Mouse (Mus musculus): ENCODE measurements around the gene AB124611.
"Not testable (repeated sequence)": the region's sequence is repeated elsewhere in the genome, so short reads cannot be mapped to it uniquely, and the experiment has no call there.

The AB124611 gene

DNA sequence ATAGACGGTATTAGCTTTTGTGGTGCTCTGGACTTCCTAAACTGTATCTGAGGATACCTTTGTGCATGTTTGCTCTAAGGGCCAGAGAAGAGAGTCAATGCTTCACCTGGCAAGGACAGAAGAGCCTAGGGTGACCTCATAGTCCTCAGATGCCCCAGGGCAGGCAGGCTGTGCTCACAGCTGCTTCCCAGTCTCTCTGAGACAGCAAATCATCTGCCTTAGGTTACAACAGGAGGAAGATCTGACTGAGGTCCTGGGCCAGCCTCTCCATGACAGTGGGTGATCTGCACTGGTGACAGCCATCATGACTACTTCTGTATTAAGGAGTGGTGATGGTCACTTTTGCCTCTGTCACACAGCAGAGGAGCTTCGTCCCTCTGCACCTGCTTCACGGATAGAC is 33.2 kb downstream of the AB124611 start:
- CTCF ChIA-PET: no interaction called here

DNA sequence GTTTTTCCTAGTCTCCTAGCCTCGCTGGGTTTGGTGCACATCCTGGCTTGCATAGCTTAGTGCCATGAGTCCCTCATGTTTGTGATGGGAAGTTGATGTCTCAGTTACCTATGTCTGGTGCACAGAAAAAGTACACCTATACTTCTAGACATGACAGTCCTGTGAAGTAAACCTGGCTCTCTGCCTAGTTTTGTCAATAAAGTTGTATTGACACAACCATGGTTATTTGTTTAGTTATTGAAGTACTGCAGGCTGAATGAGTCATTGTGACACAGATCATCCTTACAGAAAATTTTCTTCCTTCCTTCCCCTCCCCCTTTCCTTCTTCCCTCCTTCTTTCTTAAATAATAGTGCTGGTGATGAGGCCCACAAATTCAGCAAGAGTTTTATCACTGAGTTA is 38.4 kb downstream of the AB124611 start:
- CTCF ChIA-PET: interaction anchor here (0.7 kb wide), 1 partner anchor 194 kb away, joined by 17 read pairs; no protein-coding TSS in a partner anchor

DNA sequence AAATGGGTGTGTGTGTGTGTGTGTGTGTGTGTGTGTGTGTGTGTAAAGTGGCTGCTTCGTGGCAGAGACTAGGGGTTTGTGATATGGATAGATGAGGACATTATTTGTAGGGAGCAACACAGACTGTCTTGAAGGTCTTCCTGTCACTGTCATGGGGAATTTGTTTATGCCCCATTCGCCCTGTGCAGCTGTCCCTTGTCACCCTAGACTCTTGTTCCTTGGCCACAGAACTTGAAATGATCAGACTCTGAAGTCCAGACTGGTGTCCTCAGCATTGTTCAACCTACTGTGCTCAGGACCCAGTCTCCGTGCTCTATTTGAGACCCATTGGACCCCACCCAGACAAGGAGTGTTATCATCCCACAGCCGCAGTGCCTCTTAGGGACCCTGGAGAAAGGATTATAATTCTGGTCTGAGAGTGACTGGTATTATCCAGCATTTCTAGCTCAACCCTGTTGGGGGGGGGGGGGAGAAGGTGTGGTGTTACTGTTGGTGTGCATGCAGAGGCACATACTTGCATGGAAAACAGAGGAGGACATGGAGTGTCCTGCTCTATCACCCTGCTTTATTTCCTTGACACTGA is 39.1 kb downstream of the AB124611 start:
- CTCF ChIA-PET: interaction anchor here (0.7 kb wide), 1 partner anchor 194 kb away, joined by 17 read pairs; no protein-coding TSS in a partner anchor

DNA sequence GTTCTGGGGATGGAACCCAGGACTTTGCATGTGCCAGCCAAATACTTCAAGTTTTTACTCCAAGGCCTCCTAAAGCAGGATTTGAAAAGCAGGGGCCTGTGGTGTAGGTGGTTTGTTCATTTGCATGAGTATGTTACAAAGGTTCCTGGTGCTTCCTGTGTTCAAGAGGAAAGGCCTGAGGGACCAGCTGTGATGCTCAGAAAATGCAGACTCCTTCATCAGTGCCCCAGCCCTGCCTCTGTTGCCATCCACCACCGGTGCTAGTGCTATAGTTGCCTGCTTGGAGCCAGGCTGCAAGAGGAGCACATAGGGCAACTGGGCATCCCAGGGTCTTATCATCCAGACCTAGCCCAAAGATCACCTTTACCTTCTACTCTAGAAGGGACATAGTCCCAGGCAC is 40.6 kb downstream of the AB124611 start:
- CTCF ChIA-PET: no interaction called here

DNA sequence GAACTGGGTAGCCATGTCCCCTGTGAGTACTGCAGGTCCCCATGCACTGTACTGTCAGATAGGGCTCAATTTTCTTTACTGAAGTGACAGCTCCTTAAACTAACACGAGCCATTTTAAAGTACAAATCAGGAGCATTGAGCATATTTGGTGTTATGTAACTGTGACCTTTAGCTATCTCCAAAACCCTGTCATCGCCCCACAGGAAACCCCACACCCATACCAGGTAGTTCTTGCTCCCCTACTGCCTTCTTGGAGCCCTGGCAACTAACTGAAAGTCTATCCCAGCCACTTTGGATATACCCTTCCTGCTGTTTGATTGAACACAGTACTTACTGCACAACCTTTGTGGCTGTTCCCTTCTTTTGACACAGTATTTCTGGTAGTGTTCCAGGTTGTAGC is 41.1 kb downstream of the AB124611 start:
- CTCF ChIA-PET: no interaction called here

DNA sequence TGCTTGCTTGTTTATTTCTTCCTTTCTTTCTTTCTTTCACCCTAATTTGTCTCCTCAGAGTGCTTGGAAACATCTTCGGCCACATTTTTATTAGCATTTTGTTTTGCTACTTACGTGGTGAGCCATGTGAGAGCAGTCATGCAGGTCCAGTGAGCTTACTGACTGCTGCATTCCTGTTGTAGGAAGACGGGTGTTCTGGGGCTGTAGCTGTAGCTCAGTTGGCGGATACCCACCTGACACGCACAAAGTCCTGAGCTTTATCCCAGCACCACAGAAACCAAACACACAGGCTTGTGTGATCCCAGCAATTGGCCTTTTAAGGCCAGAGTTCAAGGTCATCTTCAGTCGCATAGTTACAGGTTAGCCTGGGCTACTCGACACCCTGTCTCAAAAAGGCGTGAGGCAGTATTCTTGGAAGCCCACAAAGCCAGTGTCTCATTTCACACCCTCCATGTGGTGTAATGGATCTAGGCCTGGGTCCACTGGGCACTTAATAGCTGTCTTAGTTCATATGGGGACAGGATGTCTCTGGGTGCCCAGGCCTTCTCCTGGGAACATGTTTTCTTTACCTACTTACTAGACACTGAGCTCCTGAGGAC is 42.8 kb downstream of the AB124611 start:
- CTCF ChIA-PET: no interaction called here

DNA sequence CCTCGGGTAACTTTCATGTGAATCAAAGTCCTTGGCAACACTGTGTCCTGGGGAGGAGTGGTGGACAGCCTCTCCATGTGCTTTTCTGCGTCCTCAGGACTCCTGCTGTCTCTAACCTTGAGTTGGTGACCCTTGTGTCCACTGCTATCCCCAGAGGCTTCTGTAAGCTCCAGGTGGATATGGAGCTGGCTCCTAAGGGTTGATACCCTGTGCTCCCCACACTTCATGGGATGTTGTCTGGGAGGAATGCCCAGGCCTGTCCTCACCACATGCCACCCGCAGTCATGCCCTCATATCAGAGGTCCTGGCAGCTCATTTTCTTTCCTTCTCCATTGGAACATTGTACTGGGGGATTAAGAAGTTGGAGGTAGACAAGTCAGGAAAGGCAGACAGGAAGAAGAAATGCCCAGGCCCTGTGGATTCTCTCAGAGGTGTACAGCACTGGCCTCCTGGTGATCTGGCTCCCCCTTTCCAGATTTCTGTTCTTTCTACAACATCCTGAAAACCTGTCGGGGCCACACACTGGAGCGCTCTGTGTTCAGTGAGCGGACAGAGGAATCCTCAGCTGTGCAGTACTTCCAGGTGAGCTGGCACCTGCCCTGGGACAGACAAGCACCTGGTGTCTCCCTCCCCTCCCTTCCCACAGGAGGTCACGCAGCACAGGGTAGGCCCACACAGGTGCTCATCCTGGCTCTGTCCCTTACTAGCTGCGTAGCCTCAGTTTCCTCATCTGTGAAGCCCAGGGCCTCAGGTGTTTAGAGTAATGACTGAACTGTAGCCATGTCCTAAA is 48.2 kb downstream of the AB124611 start:
- CTCF ChIA-PET: no interaction called here

DNA sequence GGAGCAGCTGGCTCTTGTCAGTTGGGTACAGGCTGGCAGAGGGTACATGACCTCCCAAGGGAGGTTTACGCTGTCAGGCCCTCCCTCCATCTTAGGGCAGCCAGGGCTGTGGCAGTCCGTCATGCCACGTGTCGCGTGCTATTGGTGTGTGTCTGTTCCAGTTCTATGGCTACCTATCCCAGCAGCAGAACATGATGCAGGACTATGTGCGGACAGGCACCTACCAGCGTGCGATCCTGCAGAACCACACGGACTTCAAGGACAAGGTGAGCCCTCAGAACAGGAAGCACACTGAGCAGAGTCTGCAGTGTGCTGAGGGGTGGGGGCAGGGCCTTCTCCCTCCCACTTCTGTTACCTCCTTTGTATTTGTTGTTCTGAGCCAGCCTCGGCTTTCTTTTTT is 49.3 kb downstream of the AB124611 start:
- CTCF ChIA-PET: no interaction called here

DNA sequence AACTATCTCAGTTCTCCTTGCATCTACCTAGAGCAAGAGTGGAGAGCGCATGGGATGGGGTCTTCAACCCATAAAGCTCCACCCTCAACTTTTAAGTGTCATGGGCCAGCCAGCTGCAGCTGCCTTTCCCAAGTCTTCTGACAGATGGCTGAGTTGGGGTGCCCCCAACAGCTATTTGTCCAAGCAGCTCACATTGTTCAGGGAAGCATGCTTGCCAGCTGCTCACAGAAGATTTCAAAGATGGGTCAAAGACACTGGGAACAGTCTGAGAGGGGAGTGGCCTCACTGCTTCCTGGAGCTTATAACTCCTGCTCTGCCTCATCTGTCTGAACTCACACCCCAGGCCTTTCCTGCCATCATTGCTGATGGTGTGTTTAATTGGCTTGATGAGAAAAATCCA is 50.3 kb downstream of the AB124611 start:
- CTCF ChIA-PET: no interaction called here

DNA sequence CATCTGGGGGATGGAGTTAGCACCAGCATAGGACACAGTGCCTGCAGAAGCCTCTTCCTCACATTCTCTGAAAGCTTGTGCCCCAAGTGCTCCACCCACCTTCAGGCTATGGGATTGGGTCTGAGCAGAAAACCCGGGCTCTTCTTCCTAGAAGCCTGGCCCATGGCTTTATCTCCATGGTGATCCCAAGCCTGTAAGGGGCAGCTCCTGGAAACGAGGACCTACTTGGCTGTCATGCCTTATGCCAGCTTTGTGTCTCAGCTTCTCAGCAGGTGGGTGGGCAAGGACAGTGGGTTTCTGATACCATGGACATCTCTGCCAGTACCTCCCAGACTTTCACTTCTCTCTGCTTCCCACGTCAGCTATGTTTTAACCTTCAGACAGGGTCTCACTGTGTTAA is 52.2 kb downstream of the AB124611 start:
- CTCF ChIA-PET: interaction anchor here (0.6 kb wide), 1 partner anchor 628 kb away, joined by 4 read pairs; no protein-coding TSS in a partner anchor

DNA sequence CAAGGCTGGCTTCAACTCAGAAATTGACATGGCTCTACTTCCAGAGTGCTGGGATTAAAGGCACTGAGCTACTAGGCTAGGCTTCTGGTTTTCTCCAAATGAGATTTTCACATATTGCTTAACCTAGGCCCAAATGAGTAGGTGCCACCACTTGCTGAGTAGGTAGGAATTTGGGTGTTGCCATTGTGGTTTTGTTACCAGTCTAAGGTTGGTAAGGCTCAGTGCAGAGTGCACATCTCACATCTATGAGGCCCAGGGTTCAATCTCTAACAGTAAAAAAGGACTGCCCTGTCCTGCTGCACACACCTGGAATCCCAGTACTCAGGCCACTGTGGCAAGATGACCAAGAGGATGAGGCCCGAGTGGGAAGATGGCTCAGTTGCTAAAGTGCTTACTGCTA is 59.4 kb downstream of the AB124611 start:
- CTCF ChIA-PET: no interaction called here

DNA sequence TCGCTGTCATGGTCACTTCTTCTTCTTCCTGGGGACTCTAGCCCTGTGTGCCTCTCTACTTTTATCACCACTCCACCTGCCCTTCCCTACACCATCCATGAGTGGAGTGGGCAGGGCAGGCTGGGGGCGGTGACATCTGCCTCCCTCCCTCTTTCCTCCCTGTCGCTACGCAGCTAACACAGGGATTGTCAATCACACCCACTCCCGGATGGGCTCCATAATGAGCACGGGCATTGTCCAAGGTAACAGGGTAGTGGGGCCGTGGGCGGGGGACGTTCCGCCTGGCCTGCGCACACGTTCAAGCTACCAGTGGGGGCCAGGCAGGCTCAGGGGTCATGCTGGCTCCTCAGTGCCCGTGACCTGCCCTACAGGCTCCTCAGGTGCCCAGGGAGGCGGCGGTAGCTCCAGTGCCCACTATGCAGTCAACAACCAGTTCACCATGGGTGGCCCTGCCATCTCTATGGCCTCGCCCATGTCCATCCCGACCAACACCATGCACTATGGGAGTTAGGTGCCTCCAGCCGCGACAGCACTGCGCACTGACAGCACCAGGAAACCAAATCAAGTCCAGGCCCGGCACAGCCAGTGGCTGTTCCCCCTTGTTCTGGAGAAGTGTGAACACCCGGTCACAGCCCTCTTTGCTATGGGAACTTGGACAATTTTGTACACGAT is 61.8 kb downstream of the AB124611 start:
- CTCF ChIA-PET: no interaction called here

DNA sequence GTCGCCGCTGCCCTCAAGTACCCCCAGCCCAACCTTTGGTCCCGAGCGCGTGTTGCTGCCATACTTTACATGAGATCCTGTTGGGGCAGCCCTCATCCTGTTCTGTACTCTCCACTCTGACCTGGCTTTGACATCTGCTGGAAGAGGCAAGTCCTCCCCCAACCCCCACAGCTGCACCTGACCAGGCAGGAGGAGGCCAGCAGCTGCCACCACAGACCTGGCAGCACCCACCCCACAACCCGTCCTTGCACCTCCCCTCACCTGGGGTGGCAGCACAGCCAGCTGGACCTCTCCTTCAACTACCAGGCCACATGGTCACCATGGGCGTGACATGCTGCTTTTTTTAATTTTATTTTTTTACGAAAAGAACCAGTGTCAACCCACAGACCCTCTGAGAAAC is 62.4 kb downstream of the AB124611 start:
- CTCF ChIA-PET: no interaction called here

DNA sequence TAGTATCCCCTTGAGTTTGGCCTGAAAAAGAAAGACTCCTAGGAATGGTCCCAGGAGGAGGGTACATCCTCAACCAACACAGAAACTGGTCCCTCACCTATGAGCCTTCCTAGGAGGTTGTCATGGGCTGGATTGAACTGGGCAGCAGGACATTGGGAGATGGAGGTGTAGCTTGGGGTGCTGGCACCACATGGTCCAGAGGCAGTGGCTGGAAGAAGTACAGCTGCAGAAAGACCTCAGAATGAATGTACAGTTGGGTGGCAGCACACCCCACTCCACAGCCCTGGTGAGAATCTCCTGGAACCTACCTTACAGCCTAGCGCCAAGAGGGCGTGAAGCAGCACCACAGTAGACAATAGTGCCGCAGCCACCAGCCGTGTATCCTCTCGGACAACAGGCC is 63.6 kb downstream of the AB124611 start:
- CTCF ChIA-PET: no interaction called here

DNA sequence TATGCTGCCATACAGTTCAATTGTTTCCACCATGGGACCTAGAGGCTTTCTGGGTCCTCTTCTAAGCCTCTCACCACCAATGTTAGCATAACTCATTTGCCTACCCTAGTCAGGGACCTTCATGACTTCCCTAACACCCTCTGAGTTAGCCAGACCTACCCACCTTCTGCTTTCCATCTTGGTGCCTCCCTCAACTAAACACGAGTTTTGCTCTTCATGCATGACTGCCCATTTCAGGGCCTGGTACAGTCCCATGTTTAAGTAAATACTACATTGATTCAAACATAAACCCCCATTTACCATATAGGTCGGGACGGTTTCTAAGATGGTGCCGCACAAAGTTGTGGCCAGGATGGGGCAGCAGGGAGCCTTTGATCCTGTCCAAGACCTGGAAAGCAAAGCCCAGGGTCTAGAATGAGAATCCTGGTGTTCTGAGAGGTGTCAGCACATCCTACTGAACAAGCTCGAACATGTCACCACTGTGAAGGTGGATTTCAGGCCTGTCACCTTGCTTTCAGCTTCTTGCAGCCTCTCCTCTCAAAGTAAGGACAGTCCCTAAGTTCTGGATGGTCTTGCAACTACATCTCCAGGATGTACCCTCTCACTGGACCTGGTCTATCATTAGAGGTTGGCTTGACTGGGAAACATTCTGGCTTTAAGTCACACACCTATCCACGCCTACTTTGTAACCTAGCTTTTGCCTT is 65.3 kb downstream of the AB124611 start:
- CTCF ChIA-PET: interaction anchor here (0.7 kb wide), 1 partner anchor 66 kb away, joined by 3 read pairs; no protein-coding TSS in a partner anchor

DNA sequence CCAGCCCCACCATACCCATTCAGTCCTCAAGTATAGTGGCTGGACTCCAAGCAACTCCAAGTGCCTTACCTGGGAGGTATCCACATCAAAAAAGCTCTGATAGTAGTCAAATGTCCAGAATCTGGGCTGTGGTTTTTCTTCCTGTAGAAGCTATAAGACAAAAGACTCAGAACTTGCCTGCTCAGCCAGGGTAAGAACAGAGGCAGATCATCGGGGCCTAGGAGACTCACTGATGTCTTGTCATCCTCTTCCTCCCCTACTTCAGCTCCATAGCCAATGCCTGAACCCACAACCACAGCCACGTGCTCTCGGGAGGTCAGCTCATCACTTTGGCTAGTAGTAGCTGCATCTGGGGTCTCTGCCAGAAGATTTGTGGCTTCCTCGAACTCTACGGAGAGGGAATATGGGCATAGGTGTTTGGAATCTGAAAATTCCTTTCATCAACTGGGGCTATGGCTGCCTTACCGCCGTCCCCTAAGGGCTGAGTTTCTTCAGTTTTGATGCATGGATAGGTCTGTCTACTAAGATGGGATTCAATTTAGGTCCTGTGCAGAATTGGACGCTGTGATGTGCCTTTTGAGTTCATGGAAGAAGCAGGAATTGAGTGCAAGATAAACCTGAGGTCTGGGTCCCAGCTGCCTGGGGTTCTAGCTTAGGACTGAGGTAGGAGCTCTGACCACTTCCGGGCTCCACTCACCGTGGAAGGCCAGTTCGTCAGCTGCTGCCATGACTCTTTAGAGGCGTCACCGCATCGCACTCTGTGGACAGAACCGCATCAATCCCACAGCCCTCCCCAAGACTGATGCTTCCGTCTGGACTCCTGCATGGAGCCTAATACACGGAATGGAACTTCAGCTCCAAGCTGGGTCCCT is 66.1 kb downstream of the AB124611 start:
- CTCF ChIA-PET: interaction anchor here (0.7 to 1.5 kb wide), 2 partner anchors 45 to 67 kb away, joined by 3 read pairs; partner anchors contain the start of gene Carm1

DNA sequence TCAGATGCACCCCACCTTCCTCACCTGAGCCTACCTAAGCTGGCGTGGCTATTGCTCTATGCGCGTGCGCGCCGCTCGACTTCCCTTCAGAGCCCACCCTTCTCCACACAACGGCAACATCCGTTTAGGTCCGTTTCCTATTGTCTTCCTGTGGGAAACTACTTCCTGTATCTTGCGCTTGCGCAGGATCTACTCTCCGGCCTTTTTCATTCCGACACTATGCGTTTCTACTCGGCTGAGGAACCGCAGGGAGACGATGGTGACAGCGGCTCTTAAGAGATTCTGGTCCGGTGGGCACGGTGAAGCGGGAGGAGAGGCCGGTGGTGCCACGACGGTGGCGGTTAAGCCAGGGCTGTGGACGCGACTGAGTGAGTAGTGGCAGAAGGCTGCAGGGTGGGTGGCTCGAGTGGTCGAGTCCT is 66.7 kb downstream of the AB124611 start, which contains the start of the genes Timm29 and Yipf2:
TSS of gene Timm29 (plus strand) at position 20 of the 419 bp plus-strand sequence.
TSS of gene Yipf2 (minus strand) at position 126 of the 419 bp plus-strand sequence.
- CTCF ChIA-PET: interaction anchor here (1.5 kb wide), 1 partner anchor 46 kb away, joined by 3 read pairs; the partner anchor contains the start of gene Carm1

DNA sequence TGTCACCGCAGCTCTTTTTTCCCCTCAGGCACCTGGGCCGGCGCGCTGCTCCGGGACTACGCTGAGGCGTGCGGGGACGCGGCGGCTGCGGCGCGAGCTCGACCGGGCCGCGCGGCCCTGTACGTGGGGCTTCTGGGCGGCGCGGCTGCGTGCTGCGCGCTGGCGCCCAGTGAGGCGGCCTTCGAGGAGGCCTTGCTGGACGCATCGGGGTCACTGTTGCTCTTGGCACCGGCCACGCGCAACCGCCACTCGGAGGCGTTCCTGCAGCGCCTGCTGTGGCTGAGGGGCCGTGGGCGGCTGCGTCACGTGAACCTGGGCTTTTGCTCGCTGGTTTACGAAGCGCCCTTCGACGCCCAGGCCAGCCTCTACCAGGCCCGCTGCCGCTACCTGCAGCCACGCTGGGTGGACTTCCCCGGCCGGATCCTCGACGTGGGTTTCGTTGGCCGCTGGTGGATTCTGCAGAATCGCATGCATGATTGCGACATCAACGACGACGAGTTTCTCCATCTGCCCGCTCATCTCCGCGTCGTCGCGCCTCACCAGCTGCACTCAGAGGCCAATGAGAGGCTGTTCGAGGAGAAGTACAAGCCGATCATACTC is 67.2 kb downstream of the AB124611 start:
- CTCF ChIA-PET: interaction anchor here (1.5 kb wide), 1 partner anchor 46 kb away, joined by 3 read pairs; the partner anchor contains the start of gene Carm1

DNA sequence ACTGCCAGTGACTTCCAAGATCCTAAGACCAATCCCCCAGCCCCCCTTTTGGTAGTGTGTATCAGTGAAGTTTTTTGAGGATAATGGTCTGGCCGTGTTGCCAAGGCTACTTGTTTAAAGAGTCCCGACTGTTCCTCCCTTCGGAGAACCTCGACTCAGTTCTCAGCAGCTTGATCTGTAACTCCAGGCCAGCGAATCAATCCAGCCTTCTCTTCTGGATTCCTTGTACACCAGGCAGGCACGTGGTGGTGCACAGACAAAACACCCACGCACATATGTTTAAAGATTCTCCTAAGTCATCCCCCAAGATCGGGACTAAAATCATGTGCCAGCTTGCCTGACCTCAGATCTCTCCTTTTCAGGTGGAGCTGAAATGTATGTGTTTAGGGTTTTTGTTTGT is 68.4 kb downstream of the AB124611 start:
- CTCF ChIA-PET: not testable (repeated sequence)

DNA sequence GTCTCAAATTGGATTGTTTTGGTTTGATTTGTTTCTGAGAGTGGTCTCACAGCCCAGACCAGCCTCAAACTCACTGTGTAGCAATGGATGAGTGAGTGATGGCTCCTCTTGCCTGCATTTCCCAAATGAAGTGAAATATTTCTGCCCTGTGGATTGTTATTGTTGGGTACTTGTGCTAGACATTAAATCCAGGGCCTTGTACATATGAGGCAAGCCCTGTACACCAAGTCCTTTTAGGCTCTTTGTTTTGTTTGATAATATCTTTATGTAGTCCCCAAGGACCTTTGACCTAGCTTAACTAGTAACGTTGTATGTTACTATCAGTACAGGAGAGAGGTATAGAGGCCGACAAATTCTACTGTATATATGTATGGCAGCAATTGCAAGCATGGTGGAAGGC is 68.9 kb downstream of the AB124611 start:
- CTCF ChIA-PET: no interaction called here
